In genomic region chr11:105352954-105353890, GRCm38 (mm10) we compare ENCODE assay signal across 9 mouse cellular contexts.
DNase-seq lines count a peak whose midpoint lies in the region; ATAC-seq lines count a peak whose summit lies in the region.
"Had no signal": no experiment of that assay in that cellular context is flagged by ENCODE, and none has a peak within 500 bp of the region (broad histone marks: within the 10 kb centered on the region; RNA-seq: fewer than 3 reads in every experiment).

No protein-coding gene starts in this region.

- peaks cover 25% of the 10 kb centered on the region for H3K4me1 ChIP-seq in forebrain, embryonic 10.5 days
- peaks cover 6% of the 10 kb centered on the region for H3K4me1 ChIP-seq in forebrain, embryonic 15.5 days
- H3K4me1 ChIP-seq in brown adipose tissue, adult 24 weeks (ENCODE audit: control insufficient read depth, insufficient read depth, insufficient read length, low read length): peaks cover 6% of the 10 kb centered on the region
- peaks cover 37% of the 10 kb centered on the region for H3K4me1 ChIP-seq in intestine, embryonic 16.5 days (ENCODE audit: control insufficient read depth, insufficient read depth, low read length)
- no peaks in the 10 kb centered on the region for H3K4me1 ChIP-seq in midbrain, embryonic 15.5 days

- H3K9me3 ChIP-seq in forebrain, embryonic 10.5 days: no peaks in the 10 kb centered on the region
- H3K9me3 ChIP-seq in forebrain, embryonic 15.5 days: no peaks in the 10 kb centered on the region
- no peaks in the 10 kb centered on the region for H3K9me3 ChIP-seq in intestine, embryonic 16.5 days (ENCODE audit: control insufficient read depth, low read length)
- H3K9me3 ChIP-seq in midbrain, embryonic 15.5 days: no peaks in the 10 kb centered on the region
- H3K9me3 ChIP-seq: midbrain, embryonic 12.5 days had no signal

- peaks cover 31% of the 10 kb centered on the region for H3K36me3 ChIP-seq in forebrain, embryonic 10.5 days (replicated peaks)
- H3K36me3 ChIP-seq in forebrain, embryonic 15.5 days: no peaks in the 10 kb centered on the region
- H3K36me3 ChIP-seq in intestine, embryonic 16.5 days (ENCODE audit: control insufficient read depth, insufficient read depth, low read length): peaks cover 3% of the 10 kb centered on the region; the same call in 1 of the 2 replicates
- H3K36me3 ChIP-seq in midbrain, embryonic 15.5 days (replicated peaks): no peaks in the 10 kb centered on the region

- H3K9ac ChIP-seq in forebrain, embryonic 15.5 days (replicated peaks): no peak overlapping the region
- peak overlapping the region; percentile 52; the same call in 1 of the 2 replicates for H3K9ac ChIP-seq in intestine, embryonic 16.5 days (ENCODE audit: low read depth, low read length)
- H3K9ac ChIP-seq in midbrain, embryonic 15.5 days: no peak overlapping the region
- H3K9ac ChIP-seq: midbrain, embryonic 12.5 days had no signal

- H3K27ac ChIP-seq in forebrain, embryonic 10.5 days: peak overlapping the region; percentile 74
- H3K27ac ChIP-seq in forebrain, embryonic 15.5 days (replicated peaks): no peak overlapping the region
- H3K27ac ChIP-seq in brown adipose tissue, adult 24 weeks (replicated peaks; ENCODE audit: low read depth, low read length): peak overlapping the region; percentile 63
- H3K27ac ChIP-seq in intestine, embryonic 16.5 days (ENCODE audit: low read length): peak overlapping the region; percentile 60
- no peak overlapping the region for H3K27ac ChIP-seq in midbrain, embryonic 15.5 days
- H3K27ac ChIP-seq: midbrain, embryonic 12.5 days had no signal

- no peaks in the 10 kb centered on the region for H3K27me3 ChIP-seq in forebrain, embryonic 10.5 days (ENCODE audit: poor library complexity, severe bottlenecking)
- no peaks in the 10 kb centered on the region for H3K27me3 ChIP-seq in forebrain, embryonic 15.5 days
- no peaks in the 10 kb centered on the region for H3K27me3 ChIP-seq in intestine, embryonic 16.5 days (replicated peaks; ENCODE audit: control insufficient read depth, insufficient read depth, low read length)
- no peaks in the 10 kb centered on the region for H3K27me3 ChIP-seq in midbrain, embryonic 15.5 days (replicated peaks)
- H3K27me3 ChIP-seq: midbrain, embryonic 12.5 days had no signal

- H3K4me2 ChIP-seq in forebrain, embryonic 15.5 days (replicated peaks): no peak overlapping the region
- H3K4me2 ChIP-seq in intestine, embryonic 16.5 days (ENCODE audit: low read depth, low read length): no peak overlapping the region
- no peak overlapping the region for H3K4me2 ChIP-seq in midbrain, embryonic 15.5 days
- H3K4me2 ChIP-seq: midbrain, embryonic 12.5 days had no signal

- WGBS in forebrain, embryonic 10.5 days: 66% methylated on average over 9 of the region's 9 CpGs
- WGBS in forebrain, embryonic 15.5 days: 52% methylated on average over 9 of the region's 9 CpGs
- WGBS in intestine, embryonic 16.5 days: 41% methylated on average over 9 of the region's 9 CpGs
- 58% methylated on average over 9 of the region's 9 CpGs for WGBS in midbrain, embryonic 15.5 days

- no peak for DNase-seq in forebrain, embryonic 10.5 days (ENCODE audit: extremely low spot score, low spot score)
- peak; percentile 85 for DNase-seq in gastrocnemius, postnatal 25 days
- DNase-seq in lung, postnatal 14 days: peak; percentile 92

- H3K4me3 ChIP-seq in forebrain, embryonic 10.5 days: no peak overlapping the region
- H3K4me3 ChIP-seq in forebrain, embryonic 15.5 days: no peak overlapping the region
- H3K4me3 ChIP-seq in brown adipose tissue, adult 24 weeks (ENCODE audit: insufficient read depth, low read depth, low read length): no peak overlapping the region
- no peak overlapping the region for H3K4me3 ChIP-seq in intestine, embryonic 16.5 days (ENCODE audit: low read length)
- H3K4me3 ChIP-seq in midbrain, embryonic 15.5 days: no peak overlapping the region
- H3K4me3 ChIP-seq: midbrain, embryonic 12.5 days had no signal

- no peak for ATAC-seq in forebrain, embryonic 15.5 days (replicated peaks)
- peak; percentile 39; the same call in 1 of the 2 replicates for ATAC-seq in intestine, embryonic 16.5 days
- no peak for ATAC-seq in megakaryocyte, adult 5-6 weeks (ENCODE audit: poor library complexity, severe bottlenecking)
- no peak for ATAC-seq in midbrain, embryonic 15.5 days (replicated peaks)

Comparison
In these comparisons a context has a peak if more than half of its experiments do, and no peak if none do; other contexts are left out.
1. H3K27ac ChIP-seq: peak in forebrain, embryonic 10.5 days (single experiment), brown adipose tissue, adult 24 weeks (single experiment) and intestine, embryonic 16.5 days (single experiment); none in forebrain, embryonic 15.5 days (single experiment) and midbrain, embryonic 15.5 days (single experiment).